8 mouse cellular contexts compared by ENCODE assay signal in genomic region chr5:113167733-113168132, GRCm38 (mm10). TPM values are rescaled to one million over a fixed set of nuclear protein-coding genes. Genes with fewer than 3 reads are reported as not detected.
DNase-seq lines count a peak whose midpoint lies in the region; ATAC-seq lines count a peak whose summit lies in the region.
"Had no signal": no experiment of that assay in that cellular context is flagged by ENCODE, and none has a peak within 500 bp of the region (broad histone marks: within the 10 kb centered on the region; RNA-seq: fewer than 3 reads in every experiment).

No protein-coding gene starts in this region.

- no peaks in the 10 kb centered on the region for H3K27me3 ChIP-seq in intestine, embryonic 14.5 days (replicated peaks; ENCODE audit: control insufficient read depth, insufficient read depth, low read length)
- H3K27me3 ChIP-seq in intestine, embryonic 16.5 days (replicated peaks; ENCODE audit: control insufficient read depth, insufficient read depth, low read length) = no peaks in the 10 kb centered on the region
- H3K27me3 ChIP-seq: hindbrain, embryonic 15.5 days had no signal

- H3K9me3 ChIP-seq in intestine, embryonic 14.5 days (ENCODE audit: control insufficient read depth, low read length) = no peaks in the 10 kb centered on the region
- no peaks in the 10 kb centered on the region for H3K9me3 ChIP-seq in intestine, embryonic 16.5 days (ENCODE audit: control insufficient read depth, low read length)
- H3K9me3 ChIP-seq: hindbrain, embryonic 15.5 days had no signal

- WGBS in intestine, embryonic 14.5 days = 44% methylated on average over 2 of the region's 2 CpGs
- 48% methylated on average over 2 of the region's 2 CpGs for WGBS in intestine, embryonic 16.5 days

- no peak overlapping the region for H3K27ac ChIP-seq in intestine, embryonic 14.5 days (ENCODE audit: low read depth)
- H3K27ac ChIP-seq in intestine, embryonic 16.5 days (ENCODE audit: low read length) = no peak overlapping the region
- H3K27ac ChIP-seq: hindbrain, embryonic 15.5 days had no signal

- no peak overlapping the region for H3K4me3 ChIP-seq in intestine, embryonic 14.5 days (ENCODE audit: low read depth, low read length)
- no peak overlapping the region for H3K4me3 ChIP-seq in intestine, embryonic 16.5 days (ENCODE audit: low read length)
- H3K4me3 ChIP-seq: hindbrain, embryonic 15.5 days had no signal

- no peak for ATAC-seq in intestine, embryonic 14.5 days (replicated peaks; ENCODE audit: low FRiP score, low TSS enrichment, low read depth)
- no peak for ATAC-seq in intestine, embryonic 16.5 days

- no peaks in the 10 kb centered on the region for H3K36me3 ChIP-seq in intestine, embryonic 14.5 days (ENCODE audit: control insufficient read depth, insufficient read depth, low read length)
- no peaks in the 10 kb centered on the region for H3K36me3 ChIP-seq in intestine, embryonic 16.5 days (ENCODE audit: control insufficient read depth, insufficient read depth, low read length)
- H3K36me3 ChIP-seq: hindbrain, embryonic 15.5 days had no signal

- H3K9ac ChIP-seq in intestine, embryonic 14.5 days (ENCODE audit: low read length) = no peak overlapping the region
- H3K9ac ChIP-seq in intestine, embryonic 16.5 days (ENCODE audit: low read depth, low read length) = no peak overlapping the region
- H3K9ac ChIP-seq: hindbrain, embryonic 15.5 days had no signal

- no peak overlapping the region for H3K4me2 ChIP-seq in intestine, embryonic 14.5 days (ENCODE audit: low read length)
- H3K4me2 ChIP-seq in intestine, embryonic 16.5 days (ENCODE audit: low read depth, low read length) = no peak overlapping the region
- H3K4me2 ChIP-seq: hindbrain, embryonic 15.5 days had no signal

- H3K4me1 ChIP-seq in intestine, embryonic 14.5 days (replicated peaks; ENCODE audit: control insufficient read depth, insufficient read depth, low read length) = peaks cover 16% of the 10 kb centered on the region; the same call in 1 of the 2 replicates
- peaks cover 27% of the 10 kb centered on the region for H3K4me1 ChIP-seq in intestine, embryonic 16.5 days (ENCODE audit: control insufficient read depth, insufficient read depth, low read length)

- DNase-seq in intestine, embryonic 14.5 days (ENCODE audit: low spot score) = peak; percentile 79
- peak; percentile 50 to 85 for DNase-seq in spleen, postnatal 4 days (ENCODE audit: low spot score in 2 of 2)
- DNase-seq in spleen, adult 12 weeks (ENCODE audit: low spot score) = no peak
- DNase-seq in c-Kit-positive CD71-positive TER-119-positive erythroid progenitor cells, embryonic 14.5 days (ENCODE audit: low spot score) = peak; percentile 45
- DNase-seq in mesoderm, embryonic 11.5 days (ENCODE audit: low read depth, low spot score) = peak; percentile 56
- DNase-seq in ovary, adult 18-20 months (ENCODE audit: low spot score) = no peak

RNA-seq across cellular contexts. Expression of gene 2900026A02Rik, which starts 53.3 kb away (rescaled TPM):
- 6.9 TPM in 2 replicates for polyA plus RNA-seq in intestine, embryonic 14.5 days (2014; fragmentation: Nextera tagmentation; extraction: Ambion mirVana)
- polyA plus RNA-seq in intestine, embryonic 16.5 days (2015; fragmentation: Nextera tagmentation; extraction: Ambion mirVana) = 8.3 and 9.5 TPM in 2 replicates

RNA-seq across cellular contexts. Expression of gene Tmem211, which starts 59.0 kb away (rescaled TPM):
- polyA plus RNA-seq in intestine, embryonic 14.5 days (2014; fragmentation: Nextera tagmentation; extraction: Ambion mirVana) = not detected in 2 replicates
- 0.13 and 0.28 TPM in 2 replicates for polyA plus RNA-seq in intestine, embryonic 16.5 days (2015; fragmentation: Nextera tagmentation; extraction: Ambion mirVana)
- polyA plus RNA-seq: hindbrain, embryonic 15.5 days had no signal

Comparison
In these comparisons a context has a peak if more than half of its experiments do, and no peak if none do; other contexts are left out.
1. DNase-seq: peak in intestine, embryonic 14.5 days (single experiment), spleen, postnatal 4 days (2 of 2), c-Kit-positive CD71-positive TER-119-positive erythroid progenitor cells, embryonic 14.5 days (single experiment) and mesoderm, embryonic 11.5 days (single experiment); none in spleen, adult 12 weeks (single experiment) and ovary, adult 18-20 months (single experiment).